Mouse (Mus musculus) heart, embryonic 10.5 days (tissue): ENCODE data around the gene Anapc5. TPM values are rescaled to one million over a fixed set of nuclear protein-coding genes. Genes with fewer than 3 reads are reported as not detected.

Source experiments
- DNase-seq: peaks from one replicate; pipeline ENCODE4 v3.0.0-alpha.2; 2017; ENCODE audit warnings: low spot score
- H3K27ac ChIP-seq: fragments of 300-500 bp; sonication (generic); 2 replicates; pipeline ENCODE4 v1.5.1; 2016; ENCODE audit warnings: mild to moderate bottlenecking
- H3K27me3 ChIP-seq: fragments of 300-500 bp; sonication (generic); 2 replicates; pipeline ENCODE4 v1.6.1; 2016; ENCODE audit warnings: mild to moderate bottlenecking; ENCODE audit not compliant: poor library complexity, insufficient read depth, severe bottlenecking
- H3K36me3 ChIP-seq: fragments of 300-500 bp; sonication (generic); 2 replicates; pipeline ENCODE4 v1.6.1; 2016; ENCODE audit warnings: mild to moderate bottlenecking, moderate library complexity
- H3K4me1 ChIP-seq: fragments of 300-500 bp; sonication (generic); 2 replicates; pipeline ENCODE4 v1.6.1; 2016; ENCODE audit warnings: mild to moderate bottlenecking
- H3K4me3 ChIP-seq: fragments of 300-500 bp; sonication (generic); 2 replicates; pipeline ENCODE4 v1.5.1; 2016; ENCODE audit warnings: mild to moderate bottlenecking, moderate library complexity
- H3K9me3 ChIP-seq: fragments of 300-500 bp; sonication (generic); 2 replicates; pipeline ENCODE4 v1.6.1; 2016; ENCODE audit warnings: mild to moderate bottlenecking, moderate library complexity
- WGBS: fragments of 180-500 bp; shearing (Covaris S2); methylation state at CpG from one replicate; pipeline ENCODE4 v1.1.7; 2016; 5-methylcytosine and 5-hydroxymethylcytosine counted together
- polyA plus RNA-seq: library from polyadenylated mRNA; unstranded; fragments of >200 nt; fragmentation: Nextera tagmentation; extraction: Ambion mirVana; gene quantifications from 2 replicates; pipeline ENCODE4 v1.2.1, GENCODE M21; 2016

Anapc5 gene
- polyA plus RNA-seq, 1 experiment from 2014 or later: 415 TPM

GRCm38 (mm10) chr5:122788696-122789095 is 32.4 kb downstream of the Anapc5 start:
- Histone ChIP-seq H3K27ac (no peak overlapping the region), H3K9me3 (no peaks in the 10 kb centered on the region), H3K4me1 (no peaks in the 10 kb centered on the region), H3K36me3 (peaks cover 75% of the 10 kb centered on the region), H3K27me3 (no peaks in the 10 kb centered on the region), H3K4me3 (no peak overlapping the region)
- DNase-seq: no peak
- 90% methylated on average over 2 of the region's 2 CpGs for WGBS

- WGBS: 64% methylated on average over 12 of the region's 12 CpGs
These were observed 34.9 kb downstream of the Anapc5 start for GRCm38 (mm10) chr5:122786035-122786819.

GRCm38 (mm10) chr5:122783726-122784406 is 37.3 kb downstream of the Anapc5 start:
- H3K27me3 ChIP-seq: no peaks in the 10 kb centered on the region
- no peak overlapping the region for H3K4me3 ChIP-seq
- peaks cover 32% of the 10 kb centered on the region for H3K36me3 ChIP-seq
- no peak for DNase-seq
- 57% methylated on average over 14 of the region's 14 CpGs for WGBS
- H3K4me1 ChIP-seq: peaks cover 6% of the 10 kb centered on the region; the same call in 1 of the 2 replicates
- no peak overlapping the region for H3K27ac ChIP-seq
- H3K9me3 ChIP-seq: no peaks in the 10 kb centered on the region

More at GRCm38 (mm10) chr5:122786035-122786819, 34.9 kb downstream of the Anapc5 start:
- no peaks in the 10 kb centered on the region for H3K4me1 ChIP-seq
- H3K27me3 ChIP-seq: no peaks in the 10 kb centered on the region
- no peak for DNase-seq
- no peak overlapping the region for H3K27ac ChIP-seq
- no peak overlapping the region for H3K4me3 ChIP-seq
- peaks cover 51% of the 10 kb centered on the region for H3K36me3 ChIP-seq
- no peaks in the 10 kb centered on the region for H3K9me3 ChIP-seq

GRCm38 (mm10) chr5:122782066-122782465 is 39.1 kb downstream of the Anapc5 start:
- H3K4me1 ChIP-seq: peaks cover 14% of the 10 kb centered on the region
- 57% methylated on average over 1 of the region's 1 CpGs for WGBS
- no peak overlapping the region for H3K27ac ChIP-seq
- H3K9me3 ChIP-seq: no peaks in the 10 kb centered on the region
- no peaks in the 10 kb centered on the region for H3K27me3 ChIP-seq
- DNase-seq: no peak
- H3K36me3 ChIP-seq: peaks cover 14% of the 10 kb centered on the region
- H3K4me3 ChIP-seq: no peak overlapping the region

- Histone ChIP-seq H3K4me3 (no peak overlapping the region), H3K4me1 (peaks cover 15% of the 10 kb centered on the region), H3K9me3 (no peaks in the 10 kb centered on the region), H3K36me3 (0 out of 2 replicates have a peak, but pooled peaks cover 8% of the 10 kb centered on the region), H3K27ac (no peak overlapping the region), H3K27me3 (no peaks in the 10 kb centered on the region)
- DNase-seq: no peak
- WGBS: 84% methylated on average over 19 of the region's 19 CpGs
These were observed 40.2 kb downstream of the Anapc5 start for GRCm38 (mm10) chr5:122780791-122781432.

- peak within 1 kb of the TSS; percentile 85 for H3K4me3 ChIP-seq
- H3K36me3 ChIP-seq: no peaks in the 10 kb centered on the region
- peaks cover 30% of the 10 kb centered on the region for H3K4me1 ChIP-seq
- under 1% methylated on average over 62 of the region's 63 CpGs for WGBS
- H3K27me3 ChIP-seq: no peaks in the 10 kb centered on the region
- H3K9me3 ChIP-seq: no peaks in the 10 kb centered on the region
- DNase-seq: peak; percentile 85
- peak within 1 kb of the TSS; percentile 94 for H3K27ac ChIP-seq
These were observed 41.8 kb downstream of the Anapc5 start, which contains the start of gene Camkk2 for GRCm38 (mm10) chr5:122779277-122779834. Gene Camkk2, minus strand, starts transcription at chr5:122779409.

GRCm38 (mm10) chr5:122778231-122779226 is 42.6 kb downstream of the Anapc5 start:
- Histone ChIP-seq H3K36me3 (peaks cover 1% of the 10 kb centered on the region; the same call in 1 of the 2 replicates), H3K27me3 (no peaks in the 10 kb centered on the region), H3K4me3 (peak overlapping the region; percentile 85), H3K9me3 (no peaks in the 10 kb centered on the region), H3K27ac (peak overlapping the region; percentile 94), H3K4me1 (peaks cover 30% of the 10 kb centered on the region)
- no peak for DNase-seq
- WGBS: 2% methylated on average over 51 of the region's 55 CpGs

- H3K27ac ChIP-seq: no peak overlapping the region
- no peaks in the 10 kb centered on the region for H3K27me3 ChIP-seq
- H3K36me3 ChIP-seq: peaks cover 13% of the 10 kb centered on the region
- H3K4me1 ChIP-seq: peaks cover 30% of the 10 kb centered on the region
- no peak for DNase-seq
- no peaks in the 10 kb centered on the region for H3K9me3 ChIP-seq
- 36% methylated on average over 2 of the region's 2 CpGs for WGBS
- H3K4me3 ChIP-seq: no peak overlapping the region
These were observed 43.8 kb downstream of the Anapc5 start for GRCm38 (mm10) chr5:122777322-122777721.

- H3K4me3 ChIP-seq: no peak overlapping the region
- peak overlapping the region; percentile 56 for H3K27ac ChIP-seq
- H3K4me1 ChIP-seq: peaks cover 33% of the 10 kb centered on the region
- no peak for DNase-seq
- no peaks in the 10 kb centered on the region for H3K27me3 ChIP-seq
- H3K9me3 ChIP-seq: no peaks in the 10 kb centered on the region
- H3K36me3 ChIP-seq: peaks cover 15% of the 10 kb centered on the region
- WGBS: 68% methylated on average over 14 of the region's 14 CpGs
These were observed 45.4 kb downstream of the Anapc5 start for GRCm38 (mm10) chr5:122775646-122776286.

GRCm38 (mm10) chr5:122774743-122775611 is 46.2 kb downstream of the Anapc5 start:
- Histone ChIP-seq H3K27me3 (no peaks in the 10 kb centered on the region), H3K36me3 (peaks cover 15% of the 10 kb centered on the region), H3K9me3 (no peaks in the 10 kb centered on the region), H3K27ac (peak overlapping the region; percentile 56), H3K4me1 (peaks cover 38% of the 10 kb centered on the region), H3K4me3 (peak overlapping the region; percentile 16; the same call in 1 of the 2 replicates)
- peak; percentile 90 for DNase-seq
- 52% methylated on average over 28 of the region's 28 CpGs for WGBS

GRCm38 (mm10) chr5:122773756-122774155 is 47.4 kb downstream of the Anapc5 start:
- Histone ChIP-seq H3K27me3 (no peaks in the 10 kb centered on the region), H3K9me3 (no peaks in the 10 kb centered on the region), H3K4me1 (peaks cover 31% of the 10 kb centered on the region), H3K27ac (no peak overlapping the region), H3K4me3 (no peak overlapping the region), H3K36me3 (peaks cover 15% of the 10 kb centered on the region)
- DNase-seq: no peak
- WGBS: 85% methylated on average over 11 of the region's 11 CpGs
